Mouse (Mus musculus): ENCODE measurements around the gene Myo3b.

- TF ChIP-seq CTCF (IDR thresholded peaks at IDR 0.05; ENCODE audit: control insufficient read depth, insufficient read depth, insufficient replicate concordance, low read depth, low read length) (no peak), POLR2A (IDR thresholded peaks at IDR 0.05; ENCODE audit: control insufficient read depth, low read depth, low read length) (no peak)
Observed at GRCm38 (mm10) chr2:70406846-70407245, 367.9 kb downstream of the Myo3b start.
